Mouse (Mus musculus) stomach, embryonic 16.5 days (tissue): Measurements from ENCODE around the gene Unc5c. TPM values are rescaled to one million over a fixed set of nuclear protein-coding genes. Genes with fewer than 3 reads are reported as not detected.

Source experiments
- ATAC-seq: fragments of 200-750 bp; cut with Nextera tagmentation; 2 replicates; pipeline ENCODE4 v1.8.0; 2017; ENCODE audit warnings: moderate number of reproducible peaks, moderate TSS enrichment; ENCODE audit not compliant: insufficient read depth, low FRiP score
- H3K27ac ChIP-seq: fragments of 300-500 bp; sonication (generic); 2 replicates; pipeline ENCODE4 v1.5.1; 2014; ENCODE audit warnings: low read length
- H3K27me3 ChIP-seq: fragments of 300-500 bp; sonication (generic); 2 replicates; pipeline ENCODE4 v1.6.1; 2014; ENCODE audit warnings: low read length, control low read depth, mixed read lengths; ENCODE audit not compliant: control insufficient read depth, insufficient read depth
- H3K36me3 ChIP-seq: fragments of 300-500 bp; sonication (generic); 2 replicates; pipeline ENCODE4 v1.6.1; 2014; ENCODE audit warnings: low read length; ENCODE audit not compliant: control insufficient read depth, insufficient read depth
- H3K4me1 ChIP-seq: fragments of 300-500 bp; sonication (generic); 2 replicates; pipeline ENCODE4 v1.6.1; 2014; ENCODE audit warnings: low read length, control low read depth, mixed read lengths; ENCODE audit not compliant: control insufficient read depth, insufficient read depth
- H3K4me2 ChIP-seq: fragments of 300-500 bp; sonication (generic); 2 replicates; pipeline ENCODE4 v1.6.1; 2014; ENCODE audit warnings: low read depth, low read length, mixed read lengths
- H3K4me3 ChIP-seq: fragments of 300-500 bp; sonication (generic); replicated peaks from 2 replicates; pipeline ENCODE4 v1.5.1; 2014; ENCODE audit warnings: mild to moderate bottlenecking, low read length
- H3K9ac ChIP-seq: fragments of 300-500 bp; sonication (generic); 2 replicates; pipeline ENCODE4 v1.6.1; 2014; ENCODE audit warnings: low read length
- H3K9me3 ChIP-seq: fragments of 300-500 bp; sonication (generic); replicated peaks from 2 replicates; pipeline ENCODE4 v1.6.1; 2016; ENCODE audit warnings: low read length, control low read depth; ENCODE audit not compliant: control insufficient read depth
- WGBS: fragments of 180-500 bp; shearing (Covaris S2); extraction: QIAGEN DNeasy Blood & Tissue Kit; methylation state at CpG from one replicate; pipeline ENCODE4 v1.1.7; 2014; 5-methylcytosine and 5-hydroxymethylcytosine counted together
- polyA plus RNA-seq: library from polyadenylated mRNA; unstranded; fragments of >200 nt; fragmentation: Nextera tagmentation; extraction: Ambion mirVana; gene quantifications from 2 replicates; pipeline ENCODE4 v1.2.1, GENCODE M21; 2015

Unc5c gene
- polyA plus RNA-seq, 1 experiment from 2014 or later: 4.3 TPM

GRCm38 (mm10) chr3:141538120-141538519 lies 73.1 kb downstream of the Unc5c start:
- ATAC-seq: no peak
- Histone ChIP-seq H3K9me3 (no peaks in the 10 kb centered on the region), H3K4me3 (no peak overlapping the region), H3K9ac (no peak overlapping the region), H3K27ac (no peak overlapping the region), H3K4me1 (no peaks in the 10 kb centered on the region), H3K27me3 (no peaks in the 10 kb centered on the region), H3K36me3 (no peaks in the 10 kb centered on the region), H3K4me2 (no peak overlapping the region)
- WGBS: 68% methylated on average over 1 of the region's 1 CpGs

GRCm38 (mm10) chr3:141540749-141541148 lies 75.7 kb downstream of the Unc5c start:
- Histone ChIP-seq H3K27me3 (no peaks in the 10 kb centered on the region), H3K27ac (no peak overlapping the region), H3K4me2 (no peak overlapping the region), H3K9me3 (no peaks in the 10 kb centered on the region), H3K9ac (no peak overlapping the region), H3K4me1 (no peaks in the 10 kb centered on the region), H3K36me3 (no peaks in the 10 kb centered on the region), H3K4me3 (no peak overlapping the region)
- 86% methylated on average over 7 of the region's 7 CpGs for WGBS
- no peak for ATAC-seq

- no peaks in the 10 kb centered on the region for H3K36me3 ChIP-seq
- no peak overlapping the region for H3K4me2 ChIP-seq
- H3K27ac ChIP-seq: no peak overlapping the region
- peaks cover 4% of the 10 kb centered on the region; the same call in 1 of the 2 replicates for H3K4me1 ChIP-seq
- ATAC-seq: no peak
- 31% methylated on average over 5 of the region's 5 CpGs for WGBS
- H3K4me3 ChIP-seq: no peak overlapping the region
- no peaks in the 10 kb centered on the region for H3K27me3 ChIP-seq
- no peaks in the 10 kb centered on the region for H3K9me3 ChIP-seq
- no peak overlapping the region for H3K9ac ChIP-seq
Measured at GRCm38 (mm10) chr3:141547341-141547814, 82.4 kb downstream of the Unc5c start.

GRCm38 (mm10) chr3:141549661-141550060 lies 84.6 kb downstream of the Unc5c start:
- no peak overlapping the region; the same call in 1 of the 2 replicates for H3K27ac ChIP-seq

GRCm38 (mm10) chr3:141552960-141553359 lies 87.9 kb downstream of the Unc5c start:
- H3K9me3 ChIP-seq: no peaks in the 10 kb centered on the region
- no peak overlapping the region for H3K9ac ChIP-seq
- no peak overlapping the region for H3K4me2 ChIP-seq
- WGBS: 90% methylated on average over 1 of the region's 1 CpGs
- no peak for ATAC-seq
- H3K27me3 ChIP-seq: no peaks in the 10 kb centered on the region
- no peaks in the 10 kb centered on the region for H3K36me3 ChIP-seq
- no peaks in the 10 kb centered on the region; the same call in 1 of the 2 replicates for H3K4me1 ChIP-seq
- no peak overlapping the region for H3K27ac ChIP-seq
- no peak overlapping the region for H3K4me3 ChIP-seq

More at GRCm38 (mm10) chr3:141549661-141550060, 84.6 kb downstream of the Unc5c start:
- Histone ChIP-seq H3K4me1 (peaks cover 4% of the 10 kb centered on the region; the same call in 1 of the 2 replicates), H3K4me2 (no peak overlapping the region), H3K4me3 (no peak overlapping the region), H3K27me3 (no peaks in the 10 kb centered on the region), H3K9me3 (no peaks in the 10 kb centered on the region), H3K36me3 (no peaks in the 10 kb centered on the region), H3K9ac (no peak overlapping the region)
- ATAC-seq: no peak
- 29% methylated on average over 3 of the region's 3 CpGs for WGBS

GRCm38 (mm10) chr3:141557072-141557471 lies 92.1 kb downstream of the Unc5c start:
- Histone ChIP-seq H3K4me1 (no peaks in the 10 kb centered on the region), H3K27me3 (no peaks in the 10 kb centered on the region), H3K4me2 (no peak overlapping the region), H3K27ac (no peak overlapping the region), H3K36me3 (no peaks in the 10 kb centered on the region), H3K4me3 (no peak overlapping the region), H3K9me3 (no peaks in the 10 kb centered on the region), H3K9ac (no peak overlapping the region)
- 84% methylated on average over 5 of the region's 5 CpGs for WGBS
- no peak for ATAC-seq

- Histone ChIP-seq H3K36me3 (no peaks in the 10 kb centered on the region), H3K4me2 (no peak overlapping the region)
- 80% methylated on average over 6 of the region's 6 CpGs for WGBS
Measured at GRCm38 (mm10) chr3:141575076-141575688, 110.2 kb downstream of the Unc5c start.

GRCm38 (mm10) chr3:141577382-141577781 lies 112.4 kb downstream of the Unc5c start:
- no peak overlapping the region for H3K4me2 ChIP-seq
- no peak for ATAC-seq
- WGBS: 54% methylated on average over 2 of the region's 2 CpGs

More at GRCm38 (mm10) chr3:141575076-141575688, 110.2 kb downstream of the Unc5c start:
- H3K4me3 ChIP-seq: no peak overlapping the region
- no peak overlapping the region for H3K9ac ChIP-seq
- no peak overlapping the region for H3K27ac ChIP-seq
- no peaks in the 10 kb centered on the region for H3K9me3 ChIP-seq
- no peaks in the 10 kb centered on the region for H3K27me3 ChIP-seq
- no peaks in the 10 kb centered on the region for H3K4me1 ChIP-seq
- no peak for ATAC-seq

GRCm38 (mm10) chr3:141581190-141581891 lies 116.3 kb downstream of the Unc5c start:
- Histone ChIP-seq H3K27ac (no peak overlapping the region), H3K27me3 (no peaks in the 10 kb centered on the region), H3K4me3 (no peak overlapping the region), H3K4me2 (no peak overlapping the region), H3K4me1 (no peaks in the 10 kb centered on the region), H3K9ac (no peak overlapping the region), H3K9me3 (no peaks in the 10 kb centered on the region), H3K36me3 (no peaks in the 10 kb centered on the region)
- ATAC-seq: no peak

More at GRCm38 (mm10) chr3:141577382-141577781, 112.4 kb downstream of the Unc5c start:
- Histone ChIP-seq H3K4me1 (no peaks in the 10 kb centered on the region), H3K4me3 (no peak overlapping the region), H3K9ac (no peak overlapping the region), H3K9me3 (no peaks in the 10 kb centered on the region), H3K27me3 (no peaks in the 10 kb centered on the region), H3K27ac (no peak overlapping the region), H3K36me3 (no peaks in the 10 kb centered on the region)
